Comparison of ENCODE assay signal across 9 mouse cellular contexts in the genomic region with DNA sequence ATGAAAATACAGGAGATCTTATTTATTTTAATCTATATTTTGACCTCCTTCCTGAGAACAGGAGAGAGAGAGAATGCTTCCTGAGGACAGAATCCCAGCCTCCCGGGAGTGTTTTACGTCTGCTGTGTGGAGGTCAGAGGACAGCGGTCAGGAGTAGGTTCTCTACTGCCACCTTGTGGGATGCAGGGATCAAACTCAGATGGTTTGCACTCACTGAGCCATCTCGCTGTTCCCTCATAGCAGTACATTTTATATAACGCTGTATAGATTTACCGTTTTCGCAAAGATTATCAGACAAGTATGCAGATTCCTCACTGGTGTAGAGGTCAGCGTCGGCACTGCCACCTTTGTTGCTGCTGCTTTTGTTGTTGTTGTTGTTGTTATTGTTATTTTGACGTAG. TPM values are rescaled to one million over a fixed set of nuclear protein-coding genes. Genes with fewer than 3 reads are reported as not detected.
DNase-seq lines count a peak whose midpoint lies in the region; ATAC-seq lines count a peak whose summit lies in the region.
"Had no signal": no experiment of that assay in that cellular context is flagged by ENCODE, and none has a peak within 500 bp of the region (broad histone marks: within the 10 kb centered on the region; RNA-seq: fewer than 3 reads in every experiment).

No protein-coding gene starts in this region.

- H3K4me1 ChIP-seq in hindbrain, embryonic 11.5 days (replicated peaks; ENCODE audit: control insufficient read depth, insufficient read depth, low read length), result no peaks in the 10 kb centered on the region; the same call in 1 of the 2 replicates

- 56% methylated on average over 10 of the region's 10 CpGs for WGBS in hindbrain, embryonic 11.5 days

- H3K36me3 ChIP-seq in hindbrain, embryonic 11.5 days (ENCODE audit: control insufficient read depth, insufficient read depth, low read length), result no peaks in the 10 kb centered on the region

- H3K9me3 ChIP-seq in hindbrain, embryonic 11.5 days (ENCODE audit: control insufficient read depth, low read length), result no peaks in the 10 kb centered on the region
- H3K9me3 ChIP-seq: limb, embryonic 13.5 days had no signal

- H3K27me3 ChIP-seq in hindbrain, embryonic 11.5 days (ENCODE audit: control insufficient read depth, insufficient read depth, low read length), result no peaks in the 10 kb centered on the region
- H3K27me3 ChIP-seq: limb, embryonic 13.5 days had no signal

- H3K9ac ChIP-seq in hindbrain, embryonic 11.5 days (ENCODE audit: low read depth, low read length), result no peak overlapping the region
- H3K9ac ChIP-seq: limb, embryonic 13.5 days had no signal

- DNase-seq in ovary, adult 18-20 months (ENCODE audit: low spot score), result peak; percentile 40
- no peak for DNase-seq in ovary, postnatal 10 days (ENCODE audit: low spot score)
- peak; percentile 79 to 84 for DNase-seq in cerebellum, adult 18-20 months
- DNase-seq in frontal cortex, postnatal 36 days (ENCODE audit: low spot score in 2 of 2), result peak; percentile 41 to 65
- DNase-seq in hindbrain, embryonic 11.5 days (ENCODE audit: low spot score), result peak; percentile 66
- DNase-seq in layer of hippocampus, postnatal 14 days (ENCODE audit: low spot score in 2 of 2), result peak; percentile 37 to 58
- peak; percentile 59 to 78 for DNase-seq in lung, postnatal 4 days
- peak; percentile 44 for DNase-seq in right cerebral cortex, postnatal 25 days

- ATAC-seq in hindbrain, embryonic 11.5 days (ENCODE audit: low FRiP score), result no peak

- H3K4me3 ChIP-seq in hindbrain, embryonic 11.5 days (ENCODE audit: low read depth, low read length), result no peak overlapping the region
- H3K4me3 ChIP-seq: limb, embryonic 13.5 days had no signal

- H3K27ac ChIP-seq in hindbrain, embryonic 11.5 days (ENCODE audit: low read depth, low read length), result no peak overlapping the region
- H3K27ac ChIP-seq: limb, embryonic 13.5 days had no signal

- H3K4me2 ChIP-seq in hindbrain, embryonic 11.5 days (replicated peaks; ENCODE audit: low read depth, low read length), result no peak overlapping the region
- H3K4me2 ChIP-seq: limb, embryonic 13.5 days had no signal

RNA-seq across cellular contexts. Expression of gene Dyrk1a, which starts 48.7 kb away (rescaled TPM):
- polyA plus RNA-seq in hindbrain, embryonic 11.5 days (2014; fragmentation: Nextera tagmentation; extraction: Ambion mirVana), result 11.9 and 17.5 TPM in 2 replicates
- 10 to 100 TPM; 83.0 to 84.1 TPM for total RNA-seq in layer of hippocampus, postnatal 14 days (2021)
